Mouse (Mus musculus): Measurements from ENCODE around the gene Kif5c. TPM values are rescaled to one million over a fixed set of nuclear protein-coding genes. Genes with fewer than 3 reads are reported as not detected.

Kif5c gene
- total RNA-seq, 2 experiments from 2014 or later = 531 to 546 TPM

- DNase-seq (ENCODE audit: extremely low spot score in 1 of 2, low spot score in 2 of 2) = no peak
- intact Hi-C loops (cut with DNase I) = no loop called here
Observed at GRCm38 (mm10) chr2:49797444-49798143, 178.5 kb downstream of the Kif5c start.

GRCm38 (mm10) chr2:49804448-49804847 is 185.3 kb downstream of the Kif5c start:
- DNase-seq (ENCODE audit: extremely low spot score in 1 of 2, low spot score in 2 of 2) = no peak
- intact Hi-C loops (cut with DNase I) = no loop called here

- peak in 1 of 2 experiments; percentile 41 for DNase-seq (ENCODE audit: extremely low spot score in 1 of 2, low spot score in 2 of 2)
- intact Hi-C loops (cut with DNase I) = no loop called here
Observed at GRCm38 (mm10) chr2:49805736-49806371, 186.8 kb downstream of the Kif5c start.

GRCm38 (mm10) chr2:49809496-49809895 is 190.4 kb downstream of the Kif5c start:
- intact Hi-C loops (cut with DNase I) = no loop called here
- no peak for DNase-seq (ENCODE audit: extremely low spot score in 1 of 2, low spot score in 2 of 2)

- no peak for DNase-seq (ENCODE audit: extremely low spot score in 1 of 2, low spot score in 2 of 2)
- intact Hi-C loops (cut with DNase I) = no loop called here
Observed at GRCm38 (mm10) chr2:49811420-49811819, 192.3 kb downstream of the Kif5c start.

GRCm38 (mm10) chr2:49811871-49812363 is 192.8 kb downstream of the Kif5c start:
- intact Hi-C loops (cut with DNase I) = no loop called here
- no peak for DNase-seq (ENCODE audit: extremely low spot score in 1 of 2, low spot score in 2 of 2)

- intact Hi-C loops (cut with DNase I) = no loop called here
- no peak for DNase-seq (ENCODE audit: extremely low spot score in 1 of 2, low spot score in 2 of 2)
Observed at GRCm38 (mm10) chr2:49813151-49813550, 194.1 kb downstream of the Kif5c start.

GRCm38 (mm10) chr2:49814011-49814410 is 194.9 kb downstream of the Kif5c start:
- intact Hi-C loops (cut with DNase I) = no loop called here
- no peak for DNase-seq (ENCODE audit: extremely low spot score in 1 of 2, low spot score in 2 of 2)

- intact Hi-C loops (cut with DNase I) = no loop called here
- DNase-seq (ENCODE audit: extremely low spot score in 1 of 2, low spot score in 2 of 2) = no peak
Observed at GRCm38 (mm10) chr2:49815696-49816320, 196.7 kb downstream of the Kif5c start.

- intact Hi-C loops (cut with DNase I) = no loop called here
Observed at GRCm38 (mm10) chr2:49816549-49816948, 197.5 kb downstream of the Kif5c start.

GRCm38 (mm10) chr2:49817151-49817550 is 198.1 kb downstream of the Kif5c start:
- intact Hi-C loops (cut with DNase I) = no loop called here
- no peak for DNase-seq (ENCODE audit: extremely low spot score in 1 of 2, low spot score in 2 of 2)

More at GRCm38 (mm10) chr2:49816549-49816948, 197.5 kb downstream of the Kif5c start:
- no peak for DNase-seq (ENCODE audit: extremely low spot score in 1 of 2, low spot score in 2 of 2)

GRCm38 (mm10) chr2:49818126-49818525 is 199.0 kb downstream of the Kif5c start:
- no peak for DNase-seq (ENCODE audit: extremely low spot score in 1 of 2, low spot score in 2 of 2)
- intact Hi-C loops (cut with DNase I) = no loop called here

GRCm38 (mm10) chr2:49822312-49822711 is 203.2 kb downstream of the Kif5c start:
- peak in 1 of 2 experiments; percentile 36 for DNase-seq (ENCODE audit: extremely low spot score in 1 of 2, low spot score in 2 of 2)
- intact Hi-C loops (cut with DNase I) = no loop called here

Other genes with a start within 250 kb of the Kif5c start
- 10 to 100 TPM; 52.6 to 53.8 TPM for gene Epc2, start 167.8 kb upstream of the Kif5c start, total RNA-seq (2021)
- gene Lypd6b, start 168.4 kb downstream of the Kif5c start, total RNA-seq (2021) = 10 to 100 TPM; 18.3 to 20.5 TPM